Mouse (Mus musculus) CH12F3 (cell line): ENCODE measurements around the gene Ripk1.
"Not testable (repeated sequence)": the region's sequence is repeated elsewhere in the genome, so short reads cannot be mapped to it uniquely, and the experiment has no call there.

Source experiments
- in situ Hi-C: fragments of 300-500 bp; cut with MboI; formaldehyde crosslinking; loops from 2 replicates; pipeline ENCODE4 v1.14.3; 2020; ENCODE audit warnings: low sequenced_read_pairs

Ripk1 gene

DNA sequence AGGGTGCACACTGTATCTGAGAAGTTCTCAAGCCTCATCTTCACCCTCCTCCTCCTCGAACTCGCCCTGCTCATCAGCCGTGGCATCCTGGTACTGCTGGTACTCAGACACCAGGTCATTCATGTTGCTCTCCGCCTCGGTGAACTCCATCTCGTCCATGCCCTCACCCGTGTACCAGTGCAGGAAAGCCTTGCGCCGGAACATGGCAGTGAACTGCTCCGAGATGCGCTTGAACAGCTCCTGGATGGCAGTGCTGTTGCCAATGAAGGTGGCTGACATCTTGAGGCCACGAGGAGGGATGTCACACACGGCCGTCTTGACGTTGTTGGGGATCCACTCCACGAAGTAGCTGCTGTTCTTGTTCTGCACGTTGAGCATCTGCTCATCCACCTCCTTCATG is 72.3 kb downstream of the Ripk1 start:
- in situ Hi-C loops, result not testable (repeated sequence)

DNA sequence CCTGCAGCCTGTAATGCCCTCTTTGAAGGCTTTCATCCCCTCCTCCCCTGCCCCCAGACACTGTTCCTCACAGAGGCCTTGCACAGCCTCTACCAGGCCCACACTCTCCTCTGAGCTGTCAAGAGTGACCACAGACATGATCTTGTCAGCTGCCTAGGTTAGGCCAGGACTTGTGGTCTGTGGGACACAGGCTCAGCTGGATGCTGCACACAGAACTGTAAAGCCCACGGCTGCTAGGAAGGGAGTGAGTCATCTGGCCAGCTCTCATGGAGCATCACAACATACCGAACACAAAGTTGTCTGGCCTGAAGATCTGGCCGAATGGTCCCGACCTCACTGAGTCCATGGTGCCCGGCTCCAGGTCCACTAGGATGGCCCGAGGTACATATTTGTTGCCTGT is 73.7 kb downstream of the Ripk1 start:
- in situ Hi-C loops, result not testable (repeated sequence)

DNA sequence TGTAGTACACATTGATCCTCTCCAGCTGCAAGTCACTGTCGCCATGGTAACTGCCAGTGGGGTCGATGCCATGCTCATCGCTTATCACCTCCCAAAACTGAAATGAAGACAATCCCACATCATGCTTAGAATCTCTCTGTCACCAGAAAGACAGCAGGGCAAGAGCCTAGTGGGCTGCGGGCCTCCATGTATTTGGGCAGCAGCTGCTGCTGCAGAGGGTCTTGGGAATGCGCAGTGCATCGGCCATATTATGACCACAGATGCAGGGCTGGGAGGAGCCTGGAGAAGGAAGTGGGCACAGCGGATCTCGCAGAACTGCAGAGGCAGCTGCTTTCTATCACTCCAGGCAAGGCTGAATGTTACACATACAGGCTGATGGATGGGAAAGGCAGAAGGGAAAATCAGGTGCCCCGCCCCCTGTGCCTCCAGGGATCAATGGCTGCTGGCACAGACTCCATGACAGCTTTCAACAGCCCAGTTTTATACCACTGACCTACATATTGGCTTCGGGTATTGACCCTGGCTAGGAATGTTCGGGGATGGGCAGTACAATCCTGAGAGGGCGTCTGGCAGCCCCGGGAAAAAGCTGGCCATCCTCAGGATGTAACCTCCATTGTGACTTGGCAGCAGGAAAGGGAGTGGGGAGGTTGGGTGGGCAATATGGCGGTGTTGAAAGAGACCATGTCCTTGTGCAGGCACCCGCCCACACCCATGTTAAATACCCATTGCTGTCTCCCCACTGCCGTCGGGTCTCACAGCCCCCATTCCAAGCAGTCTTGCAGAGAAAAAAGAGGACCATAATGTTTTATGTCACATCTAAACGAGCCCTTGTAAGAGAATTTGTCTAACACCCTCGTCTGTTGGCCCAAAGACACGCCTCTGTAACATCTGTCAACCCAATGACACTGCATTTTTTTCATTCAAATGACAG is 74.7 kb downstream of the Ripk1 start:
- in situ Hi-C loops, result no loop called here

DNA sequence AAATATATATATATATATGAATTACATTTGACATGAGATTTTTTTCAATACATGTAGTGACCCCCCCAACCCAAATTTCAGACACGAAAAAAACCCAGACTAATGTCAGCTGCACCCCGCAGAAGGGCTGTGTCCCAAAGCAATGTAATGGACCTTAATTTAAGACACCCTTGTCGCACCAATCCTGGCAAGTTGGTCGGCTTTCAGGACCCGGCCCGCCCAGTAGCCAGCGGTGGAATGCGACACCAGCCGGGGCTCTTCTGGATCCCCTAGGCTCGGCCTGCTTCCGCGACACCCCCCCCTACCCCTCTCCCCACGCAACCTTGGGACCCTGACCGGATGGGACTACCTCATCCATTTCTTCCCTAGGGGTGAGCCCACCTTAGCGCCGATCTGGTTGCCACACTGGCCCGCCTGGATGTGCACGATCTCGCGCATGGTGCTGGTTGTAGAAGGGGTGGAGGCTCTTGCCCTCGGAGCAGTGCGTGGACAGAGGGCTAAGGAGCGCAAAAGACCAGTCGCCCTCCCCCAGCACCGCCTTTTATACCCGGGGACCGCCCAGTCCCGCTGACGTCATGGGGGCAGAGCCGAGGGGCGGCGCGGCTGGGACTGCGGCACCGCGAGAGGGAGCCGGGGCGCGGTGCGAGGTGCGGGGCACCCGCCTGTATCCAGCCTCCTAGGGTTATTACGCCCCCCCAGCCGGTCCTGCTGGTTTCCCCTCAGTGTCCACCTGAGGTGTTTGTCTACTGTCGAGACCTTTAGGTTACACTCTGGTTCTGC is 75.5 kb downstream of the Ripk1 start, which contains the start of gene Tubb2a:
Tubb2a (minus strand) TSS at position 516 of the 780 bp plus-strand sequence.
- in situ Hi-C loops, result no loop called here

GRCm38 (mm10) chr13:34078500-34079280 is 76.5 kb downstream of the Ripk1 start:
- in situ Hi-C loops, result no loop called here

- in situ Hi-C loops, result no loop called here
Measured at GRCm38 (mm10) chr13:34079801-34080200, 77.6 kb downstream of the Ripk1 start.

- in situ Hi-C loops, result no loop called here
Measured at GRCm38 (mm10) chr13:34081926-34082325, 79.8 kb downstream of the Ripk1 start.

GRCm38 (mm10) chr13:34084026-34084750 is 82.0 kb downstream of the Ripk1 start:
- in situ Hi-C loops, result no loop called here
